Mouse (Mus musculus) lung, postnatal 0 days (tissue): ENCODE measurements around the gene 2610301B20Rik.

Experiments
- CTCF ChIP-seq: IDR thresholded peaks from 2 replicates; pipeline ENCODE4 v1.5.1; 2016; ENCODE audit warnings: antibody characterized with exemption, mild to moderate bottlenecking
- EP300 ChIP-seq: IDR thresholded peaks from 2 replicates; pipeline ENCODE4 v1.6.1; 2016; ENCODE audit warnings: antibody characterized with exemption, mild to moderate bottlenecking, control low read depth

- no peak for TF ChIP-seq CTCF
- no peak for TF ChIP-seq EP300
Measured at GRCm38 (mm10) chr4:10928158-10928557, 53.9 kb downstream of the 2610301B20Rik start.
